Mouse (Mus musculus) limb, embryonic 14.5 days (tissue): ENCODE results near the gene Gli1. TPM values are rescaled to one million over a fixed set of nuclear protein-coding genes. Genes with fewer than 3 reads are reported as not detected.

Source experiments
- ATAC-seq: fragments of 200-750 bp; cut with Nextera tagmentation; 2 replicates; pipeline ENCODE4 v1.8.0; 2017; ENCODE audit warnings: low read depth, moderate number of reproducible peaks, moderate TSS enrichment; ENCODE audit not compliant: low FRiP score
- DNase-seq: peaks from one replicate; pipeline ENCODE4 v3.0.0-alpha.2; 2015; ENCODE audit warnings: low spot score
- H3K27ac ChIP-seq: fragments of 300-500 bp; sonication (generic); replicated peaks from 2 replicates; pipeline ENCODE4 v1.5.1; 2014; ENCODE audit warnings: low read depth, mild to moderate bottlenecking, low read length, moderate library complexity, mixed read lengths
- H3K27me3 ChIP-seq: fragments of 300-500 bp; sonication (generic); 2 replicates; pipeline ENCODE4 v1.6.1; 2014; ENCODE audit warnings: low read length, mixed read lengths; ENCODE audit not compliant: control insufficient read depth, insufficient read depth
- H3K36me3 ChIP-seq: fragments of 300-500 bp; sonication (generic); 2 replicates; pipeline ENCODE4 v1.6.1; 2014; ENCODE audit warnings: mild to moderate bottlenecking, low read length, moderate library complexity, mixed read lengths; ENCODE audit not compliant: control insufficient read depth, insufficient read depth
- H3K4me1 ChIP-seq: fragments of 300-500 bp; sonication (generic); 2 replicates; pipeline ENCODE4 v1.6.1; 2014; ENCODE audit warnings: antibody characterized with exemption, low read length, mixed read lengths; ENCODE audit not compliant: control insufficient read depth, insufficient read depth
- H3K4me2 ChIP-seq: fragments of 300-500 bp; sonication (generic); replicated peaks from 2 replicates; pipeline ENCODE4 v1.6.1; 2014; ENCODE audit warnings: low read depth, mild to moderate bottlenecking, low read length, moderate library complexity; ENCODE audit not compliant: severe bottlenecking
- H3K4me3 ChIP-seq: fragments of 300-500 bp; sonication (generic); replicated peaks from 2 replicates; pipeline ENCODE4 v1.5.1; 2014; ENCODE audit warnings: low read length
- H3K9ac ChIP-seq: fragments of 300-500 bp; sonication (generic); 2 replicates; pipeline ENCODE4 v1.6.1; 2014; ENCODE audit warnings: mild to moderate bottlenecking, low read depth, low read length, moderate library complexity; ENCODE audit not compliant: severe bottlenecking
- H3K9me3 ChIP-seq: fragments of 300-500 bp; sonication (generic); 2 replicates; pipeline ENCODE4 v1.6.1; 2016; ENCODE audit warnings: low read length; ENCODE audit not compliant: control insufficient read depth
- POLR2A ChIP-seq: fragments of 200-500 bp; IDR thresholded peaks from 2 replicates; pipeline ENCODE4 v1.8.0; 2012; ENCODE audit warnings: inconsistent platforms, mild to moderate bottlenecking, moderate library complexity, borderline replicate concordance; ENCODE audit not compliant: insufficient read depth, insufficient read length; ENCODE audit errors: extremely low read depth
- WGBS: fragments of 180-500 bp; shearing (Covaris S2); extraction: QIAGEN DNeasy Blood & Tissue Kit; methylation state at CpG from one replicate; pipeline ENCODE4 v1.1.7; 2014; 5-methylcytosine and 5-hydroxymethylcytosine counted together
- polyA plus RNA-seq, 2 experiments: library from polyadenylated mRNA; depleted of rRNA in 1 of 2; stranded (reverse) in 1 of 2; unstranded in 1 of 2; fragments of >200 nt; fragmentation: Nextera tagmentation in 1 of 2; extraction: Ambion mirVana in 1 of 2; gene quantifications; 2 replicates each; pipeline versions ENCODE4 v1.2.1 to v1.2.3; 2012 to 2014

Gli1 gene
- polyA plus RNA-seq, 2 experiments, result 16.4 to 118 TPM

- no peak for TF ChIP-seq POLR2A
- Histone ChIP-seq H3K27me3 (no peaks in the 10 kb centered on the region), H3K27ac (no peak overlapping the region), H3K9ac (no peak overlapping the region), H3K36me3 (no peaks in the 10 kb centered on the region), H3K4me2 (no peak overlapping the region), H3K4me3 (no peak overlapping the region), H3K9me3 (no peaks in the 10 kb centered on the region), H3K4me1 (no peaks in the 10 kb centered on the region)
- no peak for ATAC-seq
- 78% methylated on average over 3 of the region's 3 CpGs for WGBS
- DNase-seq, result no peak
Measured at GRCm38 (mm10) chr10:127360714-127361113, 18.9 kb upstream of the Gli1 start.

GRCm38 (mm10) chr10:127355336-127355735 lies 13.6 kb upstream of the Gli1 start:
- Histone ChIP-seq H3K9me3 (no peaks in the 10 kb centered on the region), H3K4me3 (no peak overlapping the region), H3K9ac (no peak overlapping the region), H3K27me3 (no peaks in the 10 kb centered on the region), H3K4me2 (no peak overlapping the region), H3K4me1 (0 out of 2 replicates have a peak, but pooled peaks cover 6% of the 10 kb centered on the region), H3K36me3 (no peaks in the 10 kb centered on the region), H3K27ac (no peak overlapping the region)
- ATAC-seq (no peak), DNase-seq (no peak)
- TF ChIP-seq POLR2A, result no peak
- 72% methylated on average over 10 of the region's 10 CpGs for WGBS

GRCm38 (mm10) chr10:127353909-127354895 lies 12.4 kb upstream of the Gli1 start, which contains the start of gene Inhbe:
Gene Inhbe (minus strand): TSS chr10:127354411.
- TF ChIP-seq POLR2A, result no peak
- no peak for DNase-seq
- no peak within 1 kb of the TSS for H3K4me3 ChIP-seq
- no peaks in the 10 kb centered on the region for H3K27me3 ChIP-seq
- H3K36me3 ChIP-seq, result no peaks in the 10 kb centered on the region
- no peak within 1 kb of the TSS for H3K4me2 ChIP-seq
- no peak within 1 kb of the TSS for H3K9ac ChIP-seq
- ATAC-seq, result no peak
- no peaks in the 10 kb centered on the region for H3K9me3 ChIP-seq
- no peak within 1 kb of the TSS for H3K27ac ChIP-seq
- 0 out of 2 replicates have a peak, but pooled peaks cover 6% of the 10 kb centered on the region for H3K4me1 ChIP-seq
- WGBS, result 83% methylated on average over 18 of the region's 18 CpGs

GRCm38 (mm10) chr10:127352766-127353165 lies 11.0 kb upstream of the Gli1 start:
- Histone ChIP-seq H3K27ac (no peak overlapping the region), H3K4me3 (no peak overlapping the region), H3K9me3 (no peaks in the 10 kb centered on the region), H3K4me1 (0 out of 2 replicates have a peak, but pooled peaks cover 6% of the 10 kb centered on the region), H3K36me3 (no peaks in the 10 kb centered on the region), H3K9ac (no peak overlapping the region), H3K4me2 (no peak overlapping the region), H3K27me3 (no peaks in the 10 kb centered on the region)
- no peak for TF ChIP-seq POLR2A
- DNase-seq, result no peak
- ATAC-seq, result no peak
- 88% methylated on average over 11 of the region's 11 CpGs for whole genome bisulfite sequencing

- no peaks in the 10 kb centered on the region for H3K27me3 ChIP-seq
- no peak overlapping the region for H3K4me3 ChIP-seq
- H3K27ac ChIP-seq, result no peak overlapping the region
- no peak overlapping the region for H3K4me2 ChIP-seq
- 60% methylated on average over 9 of the region's 9 CpGs for WGBS
- no peaks in the 10 kb centered on the region for H3K9me3 ChIP-seq
- DNase-seq (no peak), ATAC-seq (no peak)
- H3K36me3 ChIP-seq, result no peaks in the 10 kb centered on the region
- H3K9ac ChIP-seq, result no peak overlapping the region
- no peak for TF ChIP-seq POLR2A
- H3K4me1 ChIP-seq, result 0 out of 2 replicates have a peak, but pooled peaks cover 6% of the 10 kb centered on the region
Measured at GRCm38 (mm10) chr10:127352187-127352586, 10.4 kb upstream of the Gli1 start.
